Mouse (Mus musculus): ENCODE data around the gene Asic2. TPM values are rescaled to one million over a fixed set of nuclear protein-coding genes. Genes with fewer than 3 reads are reported as not detected.
"Not testable (repeated sequence)": the region's sequence is repeated elsewhere in the genome, so short reads cannot be mapped to it uniquely, and the experiment has no call there.

Asic2 gene
- total RNA-seq, 2 experiments from 2014 or later: 64.6 to 65.7 TPM

DNA sequence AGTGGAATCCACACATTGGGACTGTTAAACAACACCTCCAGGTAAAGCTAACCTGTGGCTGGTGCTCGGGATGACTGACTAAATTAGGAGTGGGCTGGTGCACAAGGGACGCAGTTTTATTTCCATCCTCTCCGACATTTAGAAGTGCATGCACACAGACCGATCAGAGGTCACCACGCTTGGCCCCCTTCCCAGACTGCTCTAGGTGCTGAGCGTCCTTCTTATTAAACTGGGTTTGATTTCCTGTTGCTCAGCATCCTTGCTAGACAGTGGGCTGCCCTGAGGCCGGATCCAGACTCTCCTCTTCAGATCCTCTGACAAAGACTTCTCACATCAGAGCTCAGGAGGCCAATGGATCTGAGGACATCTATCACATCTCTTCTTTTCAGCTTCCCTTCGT lies 596.7 kb downstream of the Asic2 start:
- DNase-seq (ENCODE audit: low spot score in 2 of 2): no peak

- DNase-seq (ENCODE audit: low spot score in 2 of 2): no peak
These were observed 597.8 kb downstream of the Asic2 start for GRCm38 (mm10) chr11:81370426-81370810.

GRCm38 (mm10) chr11:81369497-81370425 lies 598.5 kb downstream of the Asic2 start:
- no peak for DNase-seq (ENCODE audit: low spot score in 2 of 2)

- no peak for DNase-seq (ENCODE audit: low spot score in 2 of 2)
These were observed 603.8 kb downstream of the Asic2 start for GRCm38 (mm10) chr11:81364442-81364841.

DNA sequence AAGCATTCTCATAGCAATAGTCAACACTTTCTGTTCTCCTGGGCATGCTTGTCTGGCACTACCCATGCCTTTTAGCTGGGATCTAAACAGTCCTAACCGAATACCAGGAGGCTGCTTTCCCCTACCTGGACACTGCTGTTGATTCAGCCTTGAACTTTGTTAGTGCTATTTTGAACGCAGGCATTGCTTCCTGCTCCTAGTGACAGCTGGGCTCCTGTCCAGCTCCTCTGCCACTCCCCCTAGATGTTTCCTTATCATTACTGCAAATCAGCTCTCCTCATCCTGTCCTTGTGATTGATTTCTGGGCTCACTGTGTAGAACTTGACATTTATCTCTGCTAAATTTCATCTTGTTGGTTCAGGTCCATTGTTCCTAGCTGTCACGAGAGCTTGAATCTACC lies 605.8 kb downstream of the Asic2 start:
- no peak for DNase-seq (ENCODE audit: low spot score in 2 of 2)

DNA sequence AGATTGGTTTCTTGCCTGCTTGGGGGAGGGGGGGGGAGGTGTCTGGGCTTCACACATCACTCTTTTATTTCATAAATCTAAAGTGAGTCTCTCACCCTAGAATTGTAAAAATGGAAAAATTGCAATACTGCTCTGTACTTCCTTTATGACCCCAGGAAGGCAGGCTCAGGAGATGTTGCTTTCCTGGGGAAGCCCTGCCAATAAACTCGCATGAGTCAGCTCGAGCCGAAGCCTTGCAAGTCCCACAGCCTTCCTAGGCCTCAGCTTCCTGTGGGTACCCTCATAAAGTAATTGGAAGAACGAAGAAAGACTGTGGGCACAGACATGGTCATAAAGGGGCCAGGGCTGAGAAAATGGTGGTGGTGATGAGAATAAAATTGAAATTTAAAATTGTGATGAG lies 607.2 kb downstream of the Asic2 start:
- DNase-seq (ENCODE audit: low spot score in 2 of 2): no peak

GRCm38 (mm10) chr11:81350498-81350897 lies 617.8 kb downstream of the Asic2 start:
- not testable (repeated sequence) for DNase-seq (ENCODE audit: low spot score in 2 of 2)

DNA sequence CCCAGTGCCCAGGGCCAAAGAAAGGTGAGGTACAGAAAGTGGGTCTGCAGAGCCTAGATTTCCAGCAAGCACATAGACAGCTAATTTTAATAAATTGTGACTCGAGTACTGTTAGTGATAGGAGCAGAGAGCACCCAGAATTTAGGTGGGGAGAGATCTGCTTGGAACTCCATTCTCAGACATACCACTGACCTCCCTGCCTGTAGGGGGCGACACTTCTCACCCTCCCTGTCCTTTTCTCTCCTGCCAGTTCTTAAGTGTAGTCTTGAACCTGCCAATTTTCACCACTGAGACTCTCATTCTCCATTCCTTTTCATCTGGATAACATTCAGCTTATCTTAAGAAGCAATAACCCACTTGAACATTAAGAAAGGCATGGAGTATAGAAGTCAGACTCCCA lies 636.3 kb downstream of the Asic2 start:
- no peak for DNase-seq (ENCODE audit: low spot score in 2 of 2)

DNA sequence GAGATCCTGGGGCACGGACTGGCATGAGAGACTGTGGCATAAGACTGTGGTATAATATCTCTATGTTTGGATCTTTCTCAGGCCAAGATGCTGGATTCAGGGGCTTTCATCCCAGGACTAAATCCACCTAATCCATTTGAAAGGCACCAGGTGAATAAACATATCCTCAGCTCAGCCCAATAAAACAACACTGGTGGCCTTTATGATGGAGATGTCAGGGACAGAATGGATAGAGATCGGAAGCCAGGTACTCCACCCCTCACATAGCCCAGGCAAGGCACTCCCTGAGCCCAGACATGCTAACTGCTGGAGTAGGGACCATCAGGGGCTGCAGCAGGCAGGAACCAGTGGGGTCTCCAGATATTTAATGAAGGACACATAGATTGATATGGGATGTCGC lies 637.3 kb downstream of the Asic2 start:
- DNase-seq (ENCODE audit: low spot score in 2 of 2): no peak

GRCm38 (mm10) chr11:81328088-81328487 lies 640.2 kb downstream of the Asic2 start:
- DNase-seq (ENCODE audit: low spot score in 2 of 2): no peak

DNA sequence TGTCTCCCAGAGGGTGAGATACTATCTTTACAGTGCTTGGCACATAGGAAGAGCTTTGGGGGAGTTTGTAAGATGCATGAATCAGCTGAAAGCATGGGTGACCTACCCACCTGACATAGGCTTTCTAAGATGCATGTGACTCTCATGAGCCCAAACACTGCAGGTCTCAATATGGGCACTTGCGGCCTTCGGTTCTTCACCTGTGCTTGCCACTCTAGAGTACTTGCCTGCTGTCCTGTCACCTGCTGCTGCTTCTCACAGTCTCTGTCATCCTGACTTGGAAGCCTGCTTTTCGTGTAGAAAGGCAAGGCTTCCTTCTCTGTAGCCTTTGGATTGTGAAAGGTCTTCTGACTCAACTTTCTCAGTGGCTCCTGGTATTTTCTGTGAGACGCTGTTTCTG lies 645.1 kb downstream of the Asic2 start:
- no peak for DNase-seq (ENCODE audit: low spot score in 2 of 2)

GRCm38 (mm10) chr11:81322466-81322865 lies 645.8 kb downstream of the Asic2 start:
- DNase-seq (ENCODE audit: low spot score in 2 of 2): no peak

DNA sequence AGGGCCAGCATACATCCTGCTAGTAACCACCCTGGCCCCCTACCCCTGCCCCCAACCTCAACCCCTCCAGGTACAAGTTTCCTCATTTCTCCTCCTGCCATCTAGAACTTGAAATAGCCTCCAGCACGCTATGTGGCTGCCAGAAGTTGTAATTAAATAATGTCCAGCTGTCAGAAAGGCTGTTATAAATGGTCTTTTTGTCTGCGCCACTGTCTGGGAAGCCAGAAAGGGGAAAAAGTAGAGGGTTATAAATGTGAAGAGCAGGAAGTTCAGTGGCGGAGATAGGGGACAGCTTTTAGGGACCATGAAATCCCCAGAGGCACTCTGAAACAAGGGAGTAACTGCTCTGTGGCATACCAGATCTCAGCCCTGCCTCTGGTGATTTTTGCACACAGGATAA lies 678.2 kb downstream of the Asic2 start:
- DNase-seq (ENCODE audit: low spot score in 2 of 2): no peak

DNA sequence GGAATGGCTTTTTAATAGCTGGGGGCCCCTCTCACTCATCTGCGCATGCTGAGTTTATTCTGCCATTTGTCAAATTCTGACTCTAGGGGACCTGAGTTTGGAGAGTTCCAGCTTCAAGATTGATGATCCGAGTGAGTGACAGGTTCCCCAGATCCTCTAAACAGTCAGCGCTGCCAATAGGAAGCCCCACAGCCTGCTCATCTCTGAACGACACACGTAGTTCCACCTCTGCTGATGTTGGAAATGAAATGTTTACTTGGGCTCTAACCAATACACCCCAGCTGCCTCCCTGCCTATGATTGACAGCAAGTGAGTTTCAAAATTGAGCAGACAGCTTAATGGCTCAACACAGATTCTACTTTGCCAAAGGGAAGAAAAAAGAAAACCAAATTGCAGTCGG lies 685.1 kb downstream of the Asic2 start:
- no peak for DNase-seq (ENCODE audit: low spot score in 2 of 2)

GRCm38 (mm10) chr11:81280070-81280469 lies 688.2 kb downstream of the Asic2 start:
- DNase-seq (ENCODE audit: low spot score in 2 of 2): no peak

DNA sequence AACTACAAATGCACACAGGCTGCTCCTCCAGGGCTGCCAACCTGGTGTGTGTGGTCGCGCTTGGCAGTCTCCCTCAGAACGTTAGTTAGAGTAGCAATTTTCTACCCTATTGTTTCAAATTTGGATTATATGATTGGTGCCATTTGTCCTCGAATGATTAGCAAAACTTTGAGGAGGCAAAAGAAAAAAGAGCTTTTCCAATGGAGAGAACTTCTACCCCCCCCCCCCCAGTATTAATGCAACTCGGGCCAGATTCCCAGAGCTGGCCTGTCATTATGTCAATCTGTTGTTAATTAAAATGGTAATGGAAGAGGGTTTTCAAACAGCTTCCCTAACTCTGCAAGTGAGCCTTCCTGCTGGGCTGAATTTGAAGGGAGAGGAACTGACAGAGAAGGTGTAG lies 690.9 kb downstream of the Asic2 start:
- no peak for DNase-seq (ENCODE audit: low spot score in 2 of 2)

GRCm38 (mm10) chr11:81272677-81273418 lies 695.4 kb downstream of the Asic2 start:
- DNase-seq (ENCODE audit: low spot score in 2 of 2): no peak

- no peak for DNase-seq (ENCODE audit: low spot score in 2 of 2)
These were observed 696.8 kb downstream of the Asic2 start for GRCm38 (mm10) chr11:81271422-81271821.

DNA sequence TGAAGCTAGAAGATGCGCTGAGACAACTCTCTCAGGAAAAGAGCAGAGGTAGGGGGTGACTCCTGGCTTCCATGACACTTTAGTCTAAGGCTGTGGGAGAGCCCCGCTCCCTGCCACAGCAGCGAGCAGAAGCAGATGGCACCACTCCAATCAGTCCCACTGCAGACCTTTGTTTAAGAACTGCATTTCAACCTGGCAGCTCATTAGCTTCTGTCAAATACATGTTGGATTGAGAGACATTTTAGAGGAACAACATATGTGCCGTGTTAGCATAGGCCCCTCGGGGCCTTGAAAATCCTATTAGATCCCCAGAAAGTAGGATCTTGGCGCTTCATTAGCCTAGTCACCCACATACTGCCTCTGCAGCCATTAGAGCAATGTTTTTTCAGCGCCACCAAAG lies 697.7 kb downstream of the Asic2 start:
- no peak for DNase-seq (ENCODE audit: low spot score in 2 of 2)

DNA sequence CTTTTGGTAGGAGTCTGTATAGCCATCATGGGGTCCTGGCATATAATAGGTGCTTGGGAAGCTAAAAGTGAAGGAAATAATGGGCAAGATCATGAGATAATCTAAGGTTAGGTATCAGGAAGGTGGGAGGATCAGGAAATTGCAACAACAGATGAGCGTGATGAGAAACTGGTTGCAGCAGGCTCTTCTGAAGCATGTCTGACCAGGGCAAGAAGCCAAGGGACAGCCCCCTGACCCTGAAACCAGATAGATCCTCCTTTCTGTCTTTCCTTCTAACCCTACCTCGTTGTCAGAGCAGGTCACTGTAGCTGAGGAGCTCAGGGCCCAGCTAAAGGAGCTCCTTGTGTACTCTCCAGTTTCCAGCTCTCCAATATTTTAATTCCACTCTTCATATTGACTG lies 704.5 kb downstream of the Asic2 start:
- no peak for DNase-seq (ENCODE audit: low spot score in 2 of 2)

- DNase-seq (ENCODE audit: low spot score in 2 of 2): peak; percentile 21 to 22
These were observed 705.1 kb downstream of the Asic2 start for GRCm38 (mm10) chr11:81263193-81263592.

DNA sequence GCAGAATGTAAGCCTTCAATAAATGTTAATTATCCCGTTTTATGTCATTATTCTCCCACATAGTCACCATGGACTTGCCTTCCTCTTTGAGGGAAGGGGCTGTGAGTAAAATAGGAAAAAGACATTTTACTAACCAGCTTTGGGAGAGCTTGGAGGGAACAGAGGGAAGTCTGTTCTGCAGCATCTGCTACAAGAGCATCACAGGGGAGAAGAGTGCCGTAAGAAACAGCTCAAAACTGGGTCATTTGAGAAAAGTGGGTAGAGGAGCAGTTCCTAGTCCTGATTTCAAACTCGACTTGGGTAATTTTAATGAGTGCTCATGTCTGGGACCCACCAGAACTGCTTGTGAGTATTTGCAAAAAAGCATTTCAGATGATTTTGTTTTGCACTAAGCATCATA lies 707.0 kb downstream of the Asic2 start:
- no peak for DNase-seq (ENCODE audit: low spot score in 2 of 2)
